Mouse (Mus musculus): Measurements from ENCODE around the gene Trappc1.

Trappc1 gene

GRCm38 (mm10) chr11:69328517-69328916 is 4.7 kb downstream of the Trappc1 start:
- no peak for DNase-seq (ENCODE audit: low spot score in 2 of 2)

- no peak for DNase-seq (ENCODE audit: low spot score in 2 of 2)
Observed at GRCm38 (mm10) chr11:69331152-69331551, 7.4 kb downstream of the Trappc1 start.

- peak; percentile 64 to 72 for DNase-seq (ENCODE audit: low spot score in 2 of 2)
Observed at GRCm38 (mm10) chr11:69331929-69332405, 8.2 kb downstream of the Trappc1 start.

GRCm38 (mm10) chr11:69332713-69333253 is 9.0 kb downstream of the Trappc1 start:
- no peak for DNase-seq (ENCODE audit: low spot score in 2 of 2)

- no peak for DNase-seq (ENCODE audit: low spot score in 2 of 2)
Observed at GRCm38 (mm10) chr11:69333922-69334321, 10.1 kb downstream of the Trappc1 start.

GRCm38 (mm10) chr11:69334796-69335195 is 11.0 kb downstream of the Trappc1 start:
- DNase-seq (ENCODE audit: low spot score in 2 of 2) = no peak

GRCm38 (mm10) chr11:69340161-69341131 is 16.7 kb downstream of the Trappc1 start, which contains the start of gene Rnf227:
Gene Rnf227 (plus strand): TSS chr11:69340461.
- DNase-seq (ENCODE audit: low spot score in 2 of 2) = peak; percentile 49 to 54

GRCm38 (mm10) chr11:69346441-69346840 is 22.7 kb downstream of the Trappc1 start:
- DNase-seq (ENCODE audit: low spot score in 2 of 2) = no peak

GRCm38 (mm10) chr11:69356544-69356943 is 32.8 kb downstream of the Trappc1 start:
- DNase-seq (ENCODE audit: low spot score in 2 of 2) = no peak

GRCm38 (mm10) chr11:69357690-69358089 is 33.9 kb downstream of the Trappc1 start:
- no peak for DNase-seq (ENCODE audit: low spot score in 2 of 2)

- DNase-seq (ENCODE audit: low spot score in 2 of 2) = no peak
Observed at GRCm38 (mm10) chr11:69362021-69362420, 38.2 kb downstream of the Trappc1 start.

GRCm38 (mm10) chr11:69362479-69362878 is 38.7 kb downstream of the Trappc1 start:
- no peak for DNase-seq (ENCODE audit: low spot score in 2 of 2)

GRCm38 (mm10) chr11:69364376-69364775 is 40.6 kb downstream of the Trappc1 start:
- no peak for DNase-seq (ENCODE audit: low spot score in 2 of 2)

- peak; percentile 93 to 94 for DNase-seq (ENCODE audit: low spot score in 2 of 2)
Observed at GRCm38 (mm10) chr11:69364910-69365309, 41.1 kb downstream of the Trappc1 start.

GRCm38 (mm10) chr11:69365722-69366121 is 41.9 kb downstream of the Trappc1 start:
- DNase-seq (ENCODE audit: low spot score in 2 of 2) = no peak

GRCm38 (mm10) chr11:69366157-69366854 is 42.5 kb downstream of the Trappc1 start:
- peak; percentile 92 to 93 for DNase-seq (ENCODE audit: low spot score in 2 of 2)

GRCm38 (mm10) chr11:69366855-69367615 is 43.3 kb downstream of the Trappc1 start:
- DNase-seq (ENCODE audit: low spot score in 2 of 2) = peak in 1 of 2 experiments; percentile 12

- DNase-seq (ENCODE audit: low spot score in 2 of 2) = peak; percentile 18 to 41
Observed at GRCm38 (mm10) chr11:69367616-69368355, 44.0 kb downstream of the Trappc1 start.

GRCm38 (mm10) chr11:69368356-69369214 is 44.8 kb downstream of the Trappc1 start:
- peak; percentile 25 to 48 for DNase-seq (ENCODE audit: low spot score in 2 of 2)

All from heart, adult 9 months (tissue).